In genomic region chr9:52294699-52295098, GRCm38 (mm10) we compare ENCODE assay signal across 32 mouse cellular contexts.
A peak's percentile ranks its signal among the peaks of the same experiment; 100 is the strongest.
DNase-seq lines count a peak whose midpoint lies in the region; ATAC-seq lines count a peak whose summit lies in the region.
"Had no signal": no experiment of that assay in that cellular context is flagged by ENCODE, and none has a peak within 500 bp of the region (broad histone marks: within the 10 kb centered on the region; RNA-seq: fewer than 3 reads in every experiment).

No protein-coding gene starts in this region.

- 61% methylated on average over 8 of the region's 8 CpGs for WGBS in kidney, embryonic 16.5 days
- 85% methylated on average over 8 of the region's 8 CpGs for WGBS in heart, embryonic 11.5 days (ENCODE audit: insufficient replicate concordance)

- no peaks in the 10 kb centered on the region for H3K9me3 ChIP-seq in kidney, embryonic 16.5 days (ENCODE audit: low read length)
- no peaks in the 10 kb centered on the region for H3K9me3 ChIP-seq in heart, embryonic 11.5 days (replicated peaks; ENCODE audit: control insufficient read depth, low read length)
- H3K9me3 ChIP-seq: forebrain, embryonic 12.5 days; G1E; heart, embryonic 10.5 days; hindbrain, embryonic 13.5 days; limb, embryonic 10.5 days; limb, embryonic 15.5 days; liver, embryonic 13.5 days; megakaryocyte, embryonic 14.5 days; midbrain, embryonic 13.5 days had no signal

- H3K27me3 ChIP-seq in kidney, embryonic 16.5 days (ENCODE audit: insufficient read depth, low read length), result no peaks in the 10 kb centered on the region
- no peaks in the 10 kb centered on the region for H3K27me3 ChIP-seq in heart, embryonic 11.5 days (ENCODE audit: control insufficient read depth, insufficient read depth, low read length)
- H3K27me3 ChIP-seq: forebrain, embryonic 12.5 days; hindbrain, embryonic 13.5 days; limb, embryonic 15.5 days; liver, embryonic 13.5 days; midbrain, embryonic 13.5 days had no signal

- peak; percentile 14 to 42 for DNase-seq in cerebellum, postnatal 10 days
- DNase-seq in cerebellum, postnatal 25 days, result no peak
- peak; percentile 34 for DNase-seq in kidney, adult 18-20 months
- DNase-seq in kidney, postnatal 36 days, result peak; percentile 30 to 45
- no peak for DNase-seq in layer of hippocampus, postnatal 25 days (ENCODE audit: extremely low spot score in 1 of 2, low spot score in 1 of 2)
- no peak for DNase-seq in cerebellum, adult 11-12 months
- DNase-seq: adrenal gland, postnatal 10 days; cerebellum, adult 9-10 months; gastrocnemius, postnatal 14 days; heart, postnatal 4 days; liver, embryonic 13.5 days; lung, adult 18-20 months; lung, postnatal 4 days; right cerebral cortex, adult 18-20 months; spleen, adult 18-20 months; thymus, adult 18-20 months; thymus, postnatal 25 days had no signal

- H3K4me3 ChIP-seq in kidney, embryonic 16.5 days (ENCODE audit: low read length), result no peak overlapping the region
- no peak overlapping the region for H3K4me3 ChIP-seq in heart, embryonic 11.5 days (ENCODE audit: low read depth, low read length)
- H3K4me3 ChIP-seq: erythroblast, embryonic 14.5 days; forebrain, embryonic 12.5 days; heart, embryonic 10.5 days; hindbrain, embryonic 13.5 days; layer of hippocampus, adult 2 months; limb, embryonic 10.5 days; limb, embryonic 15.5 days; liver, embryonic 13.5 days; megakaryocyte, embryonic 14.5 days; midbrain, embryonic 13.5 days had no signal

- no peak overlapping the region for H3K9ac ChIP-seq in kidney, embryonic 16.5 days (replicated peaks; ENCODE audit: low read length)
- H3K9ac ChIP-seq in heart, embryonic 11.5 days (ENCODE audit: low read depth, low read length), result no peak overlapping the region
- H3K9ac ChIP-seq: forebrain, embryonic 12.5 days; hindbrain, embryonic 13.5 days; limb, embryonic 15.5 days; liver, embryonic 13.5 days; midbrain, embryonic 13.5 days had no signal

- H3K4me2 ChIP-seq in kidney, embryonic 16.5 days (replicated peaks; ENCODE audit: low read depth, low read length), result no peak overlapping the region
- H3K4me2 ChIP-seq in heart, embryonic 11.5 days, result no peak overlapping the region
- H3K4me2 ChIP-seq: forebrain, embryonic 12.5 days; hindbrain, embryonic 13.5 days; limb, embryonic 15.5 days; liver, embryonic 13.5 days; midbrain, embryonic 13.5 days had no signal

- peak overlapping the region; percentile 72; the same call in 1 of the 2 replicates for H3K27ac ChIP-seq in kidney, embryonic 16.5 days (ENCODE audit: low read length)
- no peak overlapping the region for H3K27ac ChIP-seq in heart, embryonic 11.5 days (ENCODE audit: low read depth, low read length)
- H3K27ac ChIP-seq: forebrain, embryonic 12.5 days; heart, embryonic 10.5 days; hindbrain, embryonic 13.5 days; layer of hippocampus, adult 2 months; limb, embryonic 10.5 days; limb, embryonic 15.5 days; liver, embryonic 13.5 days; midbrain, embryonic 13.5 days; stomach, postnatal 0 days had no signal

- H3K36me3 ChIP-seq in kidney, embryonic 16.5 days (ENCODE audit: insufficient read depth, low read length), result no peaks in the 10 kb centered on the region
- no peaks in the 10 kb centered on the region for H3K36me3 ChIP-seq in heart, embryonic 11.5 days (ENCODE audit: control insufficient read depth, insufficient read depth, low read length)
- H3K36me3 ChIP-seq: forebrain, embryonic 12.5 days; G1E; heart, embryonic 10.5 days; hindbrain, embryonic 13.5 days; limb, embryonic 10.5 days; limb, embryonic 15.5 days; liver, embryonic 13.5 days; midbrain, embryonic 13.5 days had no signal

- no peaks in the 10 kb centered on the region for H3K4me1 ChIP-seq in kidney, embryonic 16.5 days (ENCODE audit: insufficient read depth, low read length)
- H3K4me1 ChIP-seq in heart, embryonic 11.5 days (ENCODE audit: control insufficient read depth, insufficient read depth, low read length), result no peaks in the 10 kb centered on the region
- H3K4me1 ChIP-seq: forebrain, embryonic 12.5 days; heart, embryonic 10.5 days; hindbrain, embryonic 13.5 days; limb, embryonic 10.5 days; limb, embryonic 15.5 days; liver, embryonic 13.5 days; midbrain, embryonic 13.5 days had no signal

- ATAC-seq in kidney, embryonic 16.5 days (ENCODE audit: low FRiP score, low TSS enrichment), result peak; percentile 70
- ATAC-seq in heart, embryonic 11.5 days (replicated peaks; ENCODE audit: insufficient number of reproducible peaks, low FRiP score, low TSS enrichment), result no peak
- ATAC-seq: intestine, embryonic 16.5 days; lung, postnatal 0 days; midbrain, embryonic 13.5 days had no signal

Comparison
In these comparisons a context has a peak if more than half of its experiments do, and no peak if none do; other contexts are left out.
1. DNase-seq: peak in cerebellum, postnatal 10 days (2 of 2), kidney, adult 18-20 months (single experiment) and kidney, postnatal 36 days (2 of 2); none in cerebellum, postnatal 25 days (0 of 2), layer of hippocampus, postnatal 25 days (0 of 2) and cerebellum, adult 11-12 months (single experiment).